Mouse (Mus musculus) frontal cortex, postnatal 14 days (tissue): Measurements from ENCODE around the gene Krtdap.
"Not testable (repeated sequence)": the region's sequence is repeated elsewhere in the genome, so short reads cannot be mapped to it uniquely, and the experiment has no call there.

Source experiments
- DNase-seq, 2 experiments: peaks; one replicate each; pipeline ENCODE4 v3.0.0; 2022; ENCODE audit warnings: low spot score in 2 of 2

The Krtdap gene

DNA sequence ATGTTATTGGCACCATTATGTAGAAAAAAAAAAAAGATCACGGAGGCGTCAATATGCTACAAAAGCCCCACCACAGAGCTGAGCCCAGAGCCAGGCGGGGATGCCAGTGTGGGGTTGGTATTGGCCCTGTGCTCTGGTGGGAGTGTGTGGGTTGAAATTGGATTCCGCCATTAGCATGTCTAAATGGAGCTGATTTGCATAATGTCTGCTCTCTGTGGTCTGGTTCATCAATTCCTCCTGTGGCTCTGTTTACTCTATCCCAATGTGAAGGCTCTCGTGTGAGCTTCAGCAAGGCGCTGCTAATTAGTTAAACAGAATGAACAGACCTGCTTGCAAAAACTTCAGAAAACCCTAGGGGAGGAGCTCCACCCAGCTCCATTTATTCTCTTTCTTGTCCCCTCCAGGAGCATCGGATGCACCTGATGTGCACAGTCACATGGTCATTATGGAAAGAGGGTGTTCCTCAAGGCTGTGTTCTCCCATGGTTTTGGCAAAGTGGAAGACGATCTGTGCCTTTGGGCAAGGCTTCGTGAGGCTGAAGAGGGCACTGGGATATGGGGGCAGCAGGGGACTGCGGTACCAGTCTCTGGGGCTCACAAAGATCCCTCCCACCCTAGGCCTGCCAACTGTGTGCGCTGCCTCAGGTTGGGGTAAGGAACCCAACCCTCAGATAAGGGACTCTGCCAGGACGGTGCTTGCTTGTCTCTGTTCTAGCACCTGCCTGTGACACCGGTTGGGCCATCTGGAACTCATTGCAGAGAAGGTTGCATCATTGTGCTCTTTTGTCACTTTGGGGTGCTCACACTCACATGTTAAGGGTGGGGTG, 1.8 kb upstream of the Krtdap start:
- DNase-seq, result peak in 1 of 2 experiments; percentile 18

DNA sequence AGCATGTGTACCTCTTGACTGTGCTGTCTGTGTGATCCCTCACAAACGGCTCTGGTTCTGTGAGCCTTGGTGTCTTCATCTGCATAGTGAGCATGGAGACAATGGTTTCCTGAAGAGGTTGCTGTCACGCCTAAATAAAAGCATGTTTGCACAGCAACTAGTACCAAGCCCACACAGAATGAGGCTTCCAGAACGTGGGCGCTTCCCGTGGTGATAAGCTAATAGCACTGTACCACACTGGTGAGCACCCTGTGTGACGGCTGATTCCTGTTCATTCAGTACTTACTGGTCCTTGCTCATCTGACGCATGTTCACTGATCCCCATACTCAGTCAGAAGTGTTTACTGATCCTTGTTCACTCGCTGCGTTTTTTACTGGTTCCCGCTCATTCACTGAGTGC, 2.4 kb downstream of the Krtdap start:
- DNase-seq, result no peak

DNA sequence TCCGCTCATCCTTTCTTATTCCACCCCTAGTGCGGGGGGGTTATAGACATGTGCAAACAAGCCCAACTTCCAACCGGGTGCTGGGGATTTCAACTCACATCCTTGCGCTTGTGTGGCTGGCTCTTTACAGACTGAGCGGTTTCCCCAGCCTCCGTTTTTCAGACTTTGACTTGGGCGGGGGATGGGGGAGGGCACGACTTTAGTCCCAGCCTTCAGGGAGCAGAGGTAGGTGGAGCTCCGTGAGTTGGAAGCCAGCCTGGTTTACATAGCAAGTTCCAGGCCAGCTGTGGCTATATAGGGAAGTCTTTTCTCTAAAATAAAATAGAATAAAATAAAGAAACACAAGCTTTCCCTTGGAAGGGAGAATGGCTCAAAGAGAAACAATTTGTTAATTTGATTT, 4.2 kb downstream of the Krtdap start:
- no peak for DNase-seq

DNA sequence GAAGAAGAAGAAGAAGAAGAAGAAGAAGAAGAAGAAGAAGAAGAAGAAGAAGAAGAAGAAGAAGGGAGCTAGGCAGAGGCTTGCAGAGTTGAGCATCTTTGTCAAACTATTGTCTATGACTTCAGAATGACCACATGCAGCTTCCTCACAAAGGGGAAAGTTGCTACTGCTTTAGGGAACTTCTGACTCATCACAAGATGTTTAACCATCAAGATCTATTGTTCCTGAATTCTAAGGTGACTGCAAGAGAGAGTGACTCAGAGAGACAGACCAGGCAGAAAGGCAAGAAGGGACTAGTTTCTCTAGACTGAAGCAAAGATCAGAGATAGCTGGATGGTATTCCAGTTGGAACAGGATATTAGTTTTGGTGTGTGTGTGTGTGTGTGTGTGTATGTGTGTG, 7.2 kb downstream of the Krtdap start:
- DNase-seq, result no peak

DNA sequence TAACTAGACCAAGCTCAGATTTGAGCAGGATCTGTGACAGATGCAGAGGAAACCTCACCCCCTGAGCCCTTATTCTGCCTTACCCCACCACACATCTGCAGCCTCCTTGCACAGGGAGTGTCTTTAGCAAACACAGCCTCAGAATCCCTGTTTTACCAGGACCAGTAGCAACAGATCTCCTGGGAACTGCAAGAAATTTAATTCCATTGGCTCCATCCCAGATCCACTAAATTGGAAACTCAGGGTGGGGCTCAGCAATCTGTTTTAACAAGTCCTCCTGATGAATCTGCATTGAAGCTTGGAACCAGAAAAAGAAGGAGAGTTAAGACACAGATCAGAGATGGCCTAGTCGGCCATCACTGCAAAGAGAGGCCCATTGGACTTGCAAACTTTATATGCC, 9.1 kb downstream of the Krtdap start:
- DNase-seq, result no peak

DNA sequence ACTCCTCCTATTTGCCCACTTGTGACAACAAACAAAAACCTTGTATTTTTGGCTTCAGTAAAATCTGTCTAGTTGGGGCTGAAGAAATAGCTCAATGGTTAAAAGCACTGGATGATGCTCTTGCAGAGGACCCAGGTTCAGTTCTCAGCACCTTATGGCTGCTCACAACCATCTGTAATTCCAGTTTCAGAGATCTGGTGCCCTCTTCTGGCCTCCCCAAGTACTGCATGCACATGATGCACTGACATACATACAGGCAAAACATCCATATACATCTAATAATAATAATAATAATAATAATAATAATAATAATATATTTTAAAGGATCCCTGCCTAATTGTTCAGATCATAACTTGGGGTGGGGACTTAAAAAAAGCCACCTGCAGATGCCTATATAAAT, 13.0 kb downstream of the Krtdap start:
- DNase-seq, result no peak

DNA sequence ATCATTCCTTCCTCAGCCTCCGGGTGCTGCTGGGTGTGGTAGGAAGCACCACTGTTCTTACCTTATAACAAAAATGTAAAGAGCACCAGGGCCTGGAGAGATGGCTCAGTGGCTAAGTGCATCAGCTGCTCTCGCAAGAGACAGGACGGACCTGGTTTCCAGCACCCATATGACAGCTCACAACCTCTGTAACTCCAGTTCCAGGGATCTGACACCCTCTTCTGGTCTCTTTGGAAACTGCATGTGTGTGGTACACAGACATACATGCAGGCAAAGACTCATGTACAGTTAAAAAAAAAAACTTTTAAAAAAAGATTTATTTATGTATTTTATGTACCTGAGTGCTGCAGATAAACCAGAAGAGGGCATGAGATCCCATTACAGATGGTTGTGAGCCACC, 15.6 kb downstream of the Krtdap start:
- DNase-seq, result no peak

DNA sequence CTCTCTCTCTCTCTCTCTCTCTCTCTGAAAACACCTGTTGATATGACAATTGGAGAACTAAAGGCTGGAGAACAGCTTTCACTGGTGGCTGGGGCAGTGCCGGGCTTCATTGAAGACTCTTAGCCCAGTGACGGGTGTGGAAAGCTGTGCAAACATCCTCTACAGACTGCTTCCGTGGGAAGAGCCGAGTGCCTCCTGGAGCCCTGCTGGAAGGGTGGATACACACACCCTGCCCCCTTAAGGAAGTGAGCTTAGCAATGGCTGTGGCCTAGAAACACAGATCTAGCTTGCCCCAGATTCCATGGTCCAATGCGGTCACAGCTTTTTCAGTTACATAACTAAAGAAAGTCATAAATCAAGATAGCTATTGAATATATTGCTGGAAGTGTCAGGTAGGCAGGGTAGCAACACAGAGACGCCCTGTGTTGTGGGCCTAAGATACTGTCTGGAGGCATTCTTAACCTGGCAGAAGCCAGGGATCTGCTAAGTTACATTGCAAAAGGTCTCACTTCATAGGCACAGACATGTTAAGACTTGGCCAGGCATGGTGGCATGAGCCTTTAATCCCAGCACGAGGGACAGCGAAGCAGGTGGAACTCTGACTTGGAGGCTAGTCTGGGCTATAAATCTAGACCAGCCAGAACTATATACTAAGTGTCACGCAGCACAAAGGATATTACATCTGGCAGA, 16.5 kb downstream of the Krtdap start:
- DNase-seq, result no peak

DNA sequence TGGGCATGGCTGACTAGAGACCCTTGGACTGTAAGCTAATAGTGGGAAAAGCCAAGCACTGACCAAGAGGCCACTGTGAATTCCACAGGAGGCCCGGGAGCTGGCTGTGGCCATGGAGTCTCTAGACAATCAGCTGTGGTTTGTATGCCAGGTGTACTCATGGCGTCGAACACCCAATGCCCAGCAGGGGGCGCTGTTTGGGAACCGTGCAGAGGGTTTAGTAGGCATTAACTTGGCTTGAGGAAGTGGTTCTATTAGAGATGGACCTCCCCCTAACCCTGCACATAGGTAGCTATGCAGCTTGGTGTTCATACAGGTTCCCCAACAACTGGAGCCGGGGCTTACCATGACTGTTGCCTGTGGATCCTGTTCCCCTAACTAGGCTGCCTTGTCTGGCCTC, 18.2 kb downstream of the Krtdap start:
- no peak for DNase-seq

DNA sequence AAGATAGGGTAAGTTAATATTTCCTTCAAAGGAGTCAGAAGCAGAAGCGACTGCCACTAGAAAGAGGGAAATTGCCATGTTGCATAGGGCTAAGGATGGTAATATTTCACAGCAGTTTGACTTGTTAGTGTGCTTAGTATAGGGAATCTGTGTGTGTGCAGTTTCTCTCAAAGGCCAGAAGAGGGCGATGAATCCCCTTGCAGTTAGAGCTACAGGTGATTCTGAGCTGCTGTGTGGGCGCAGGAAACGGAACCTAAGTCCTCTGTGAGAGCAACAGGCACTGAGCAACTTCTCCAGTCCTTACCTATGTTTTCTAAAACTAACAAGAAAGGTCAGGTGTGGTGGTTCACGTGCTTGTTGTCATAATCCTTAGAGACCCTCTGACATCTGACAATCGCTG, 22.6 kb downstream of the Krtdap start:
- DNase-seq, result no peak

DNA sequence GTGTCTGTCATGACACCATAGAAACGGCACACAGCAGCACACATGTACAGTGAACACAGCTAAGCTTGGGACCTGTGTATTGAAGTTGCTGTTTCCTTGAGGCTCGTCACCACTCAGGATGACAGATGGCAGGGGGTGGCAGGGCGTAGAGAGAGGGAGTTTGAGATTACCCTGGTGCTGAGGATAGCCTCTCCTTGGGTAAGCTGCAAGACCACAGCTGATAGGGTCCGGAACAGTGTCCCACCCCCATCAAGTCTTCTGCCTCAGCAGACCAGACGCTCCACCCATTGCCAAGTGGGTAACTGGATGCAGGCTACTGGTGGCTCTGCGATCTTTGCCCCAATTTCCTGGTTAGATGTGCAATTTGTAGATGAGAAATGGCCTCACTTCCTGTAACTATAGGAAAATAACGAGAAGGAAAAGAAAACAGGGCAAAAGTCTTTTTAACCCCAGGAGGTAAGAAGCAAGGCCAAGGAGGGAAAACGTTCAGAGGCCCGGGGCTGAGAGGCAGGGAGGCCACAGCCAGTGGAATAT, 24.1 kb downstream of the Krtdap start:
- no peak for DNase-seq

DNA sequence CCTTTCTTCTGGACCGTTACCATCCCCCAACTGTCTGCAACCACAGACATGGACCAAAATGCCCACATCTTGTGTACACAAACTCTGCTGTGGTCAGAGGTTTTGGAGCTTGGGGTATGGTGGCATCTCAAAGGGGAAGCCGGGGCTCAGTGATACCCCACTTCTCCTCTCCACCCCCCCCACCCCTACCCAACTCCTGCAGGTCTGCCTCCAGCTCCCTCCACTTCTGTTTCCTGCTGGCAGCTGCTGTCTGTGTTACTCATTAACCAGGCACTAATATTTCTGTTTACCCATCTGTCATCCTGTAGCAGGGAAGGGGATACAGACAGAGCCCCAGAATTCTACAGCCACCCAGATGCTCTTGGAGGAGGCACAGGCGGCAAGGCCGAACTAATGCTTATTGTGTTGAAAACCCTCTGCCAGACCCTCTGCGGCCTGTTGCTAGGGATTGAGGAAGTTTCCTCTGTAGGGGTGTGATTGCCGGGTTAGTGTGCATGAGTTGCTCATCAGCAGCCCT, 24.7 kb downstream of the Krtdap start:
- no peak for DNase-seq

DNA sequence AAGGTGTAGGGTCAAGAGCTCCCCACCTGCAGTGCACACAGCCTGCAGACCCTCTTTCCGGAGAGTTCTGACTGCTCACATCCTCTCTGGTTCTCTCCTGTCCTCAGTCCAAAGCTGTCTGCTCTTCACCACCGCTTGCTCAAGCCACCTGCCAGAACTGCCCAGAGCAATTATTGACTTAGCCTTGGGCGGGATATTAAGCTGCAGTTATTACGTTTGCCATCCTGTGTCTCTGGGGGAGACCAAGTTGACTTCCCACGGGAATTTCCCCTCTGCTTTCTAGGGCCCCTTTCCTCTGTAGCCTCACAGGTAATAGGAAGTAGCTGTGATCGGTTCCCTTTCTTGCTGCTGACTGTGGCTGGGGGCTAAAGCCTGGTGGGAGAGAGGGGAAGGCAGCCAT, 32.4 kb downstream of the Krtdap start:
- no peak for DNase-seq

DNA sequence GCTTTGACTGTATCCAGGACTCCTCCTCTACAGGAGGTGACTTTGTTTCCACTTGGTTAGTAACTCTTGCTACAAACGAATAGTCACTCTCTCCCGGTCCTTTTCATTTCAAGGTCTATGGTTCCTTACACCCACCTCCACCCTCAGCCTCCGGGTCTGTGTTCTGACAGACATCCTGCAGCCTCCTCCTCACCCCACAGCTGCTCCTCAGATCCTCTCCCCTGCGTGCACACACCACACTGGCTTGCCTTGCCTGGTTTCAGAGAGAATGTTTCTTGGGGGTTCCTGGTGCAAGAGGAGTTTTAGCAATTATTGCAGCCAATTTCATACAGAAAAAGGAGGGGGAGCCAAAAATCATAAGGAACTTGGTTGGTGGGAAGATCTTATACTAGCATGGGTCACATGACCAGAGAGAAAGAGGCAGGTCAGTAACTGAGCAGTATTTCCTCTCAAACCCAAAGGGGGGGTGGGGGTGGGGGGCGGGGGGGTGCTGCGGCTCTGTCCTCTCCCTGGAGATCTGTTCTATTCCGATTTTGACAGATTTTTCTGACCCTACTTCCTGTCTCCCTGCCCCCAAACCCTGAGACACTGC, 33.3 kb downstream of the Krtdap start:
- no peak for DNase-seq

DNA sequence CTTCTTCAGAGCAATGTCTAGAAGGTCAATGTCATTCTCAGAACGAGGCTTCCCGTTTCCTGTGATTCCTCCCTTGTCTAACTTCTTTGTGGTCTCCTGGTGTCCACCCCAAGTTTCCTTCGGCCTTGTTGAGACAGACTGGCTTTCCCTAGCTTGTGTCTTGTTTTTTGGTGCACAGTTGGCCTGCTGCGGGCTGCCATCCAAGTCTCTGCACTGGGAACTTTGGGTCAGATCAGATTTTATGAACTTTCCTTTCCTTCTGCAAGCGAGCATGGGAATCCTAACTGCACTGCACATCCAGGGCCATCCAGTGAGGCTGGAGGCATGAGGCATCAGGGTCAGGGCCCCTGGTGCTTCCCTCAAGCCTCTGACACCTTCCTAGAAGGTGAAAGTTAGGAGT, 33.8 kb downstream of the Krtdap start:
- DNase-seq, result no peak

DNA sequence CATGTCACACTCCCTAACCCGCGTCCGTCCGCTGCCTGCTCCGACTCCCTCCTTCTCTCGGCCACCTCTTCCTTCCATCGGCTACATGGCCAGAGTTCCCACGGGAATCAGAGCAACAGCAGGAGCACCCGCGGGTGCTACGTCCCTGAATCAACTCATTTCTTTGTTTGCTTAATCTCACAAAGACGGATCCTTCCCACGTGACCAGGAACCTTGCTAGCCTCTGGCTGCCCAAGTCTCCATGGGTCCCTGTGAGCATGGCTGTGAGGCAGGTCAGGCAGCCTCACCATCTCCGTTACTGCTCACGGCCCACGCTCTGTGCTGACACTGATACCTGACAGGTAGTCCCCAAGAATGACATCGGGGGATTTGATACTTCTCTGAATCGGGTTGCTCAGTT, 36.0 kb downstream of the Krtdap start, which contains the start of gene Ffar2:
Gene Ffar2, minus strand, starts transcription at position 101 of the 400 bp plus-strand sequence.
- DNase-seq, result no peak

DNA sequence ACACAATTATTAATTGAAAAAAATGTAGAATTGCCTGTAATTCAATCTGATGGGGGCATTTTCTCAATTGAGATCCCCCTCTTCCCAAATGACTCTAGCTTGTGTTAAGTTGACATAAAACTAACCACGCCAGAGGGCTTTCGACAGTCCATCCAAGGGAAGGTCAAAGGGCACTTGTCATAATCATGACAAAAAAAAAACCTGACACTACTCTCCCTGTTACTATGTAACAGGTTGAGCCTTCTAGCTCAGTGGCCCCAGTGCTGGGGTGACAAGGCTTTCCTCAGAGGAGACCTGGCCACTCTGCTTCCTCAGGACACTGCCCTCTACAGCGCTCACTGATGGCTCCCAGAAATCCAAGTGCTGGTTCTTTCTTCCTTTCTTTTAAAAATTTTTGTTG, 36.6 kb downstream of the Krtdap start:
- DNase-seq, result no peak

DNA sequence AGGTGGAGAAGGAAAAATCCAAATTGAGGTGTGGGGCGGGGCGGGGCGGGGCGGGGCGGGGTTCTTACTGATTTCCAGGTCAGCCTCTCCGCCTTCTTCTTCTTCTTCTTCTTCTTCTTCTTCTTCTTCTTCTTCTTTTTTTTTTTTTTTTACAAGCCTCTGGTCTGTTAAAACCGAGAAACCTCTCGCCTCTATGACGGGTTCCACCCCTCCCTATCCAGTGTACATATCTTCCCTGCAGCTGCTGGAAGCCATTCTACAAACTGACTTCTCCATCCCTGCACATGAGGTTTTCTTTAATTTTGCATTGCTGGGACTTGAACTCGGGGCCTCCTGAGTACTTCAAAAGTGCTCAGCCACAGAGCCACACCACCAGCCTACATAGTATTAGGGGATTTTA, 39.0 kb downstream of the Krtdap start:
- no peak for DNase-seq

DNA sequence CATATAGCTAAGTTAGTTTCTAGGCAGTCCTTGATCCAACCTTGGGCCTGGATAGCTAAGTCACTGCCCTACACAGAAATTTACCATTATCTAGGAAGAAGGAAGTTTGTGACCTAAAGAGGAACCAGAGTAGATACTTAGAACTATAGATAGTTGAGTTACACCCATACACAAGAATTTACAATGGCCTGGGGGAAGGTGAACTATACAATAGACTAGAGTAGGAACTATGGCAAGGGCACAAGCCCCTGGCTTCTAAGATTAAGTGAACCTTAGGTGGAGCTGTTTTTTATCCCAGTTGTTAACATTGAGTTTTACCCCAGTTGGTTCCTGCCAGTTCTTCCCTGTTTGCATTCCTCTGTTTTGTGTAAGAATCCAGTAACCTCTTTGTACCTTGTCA, 41.2 kb downstream of the Krtdap start:
- not testable (repeated sequence) for DNase-seq

DNA sequence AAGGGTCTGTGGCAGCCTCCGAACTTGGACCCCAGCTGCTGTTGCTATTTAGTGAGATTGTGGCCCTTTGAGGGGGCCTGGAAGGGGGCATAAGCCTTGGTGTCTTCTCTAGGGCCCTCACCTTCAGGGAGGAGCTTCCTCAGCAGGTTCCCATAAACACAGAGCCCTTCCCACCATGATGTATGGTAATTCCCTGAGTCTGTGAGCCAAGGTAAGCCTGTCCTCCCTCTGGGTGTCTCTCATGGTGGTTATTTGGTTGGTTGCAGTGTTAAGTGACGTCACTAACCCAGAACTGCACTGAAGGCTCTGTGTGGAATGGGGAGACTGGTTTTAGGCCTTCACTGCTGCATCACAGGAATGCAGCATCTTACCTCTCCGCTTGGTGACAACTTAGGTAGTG, 41.7 kb downstream of the Krtdap start:
- no peak for DNase-seq

DNA sequence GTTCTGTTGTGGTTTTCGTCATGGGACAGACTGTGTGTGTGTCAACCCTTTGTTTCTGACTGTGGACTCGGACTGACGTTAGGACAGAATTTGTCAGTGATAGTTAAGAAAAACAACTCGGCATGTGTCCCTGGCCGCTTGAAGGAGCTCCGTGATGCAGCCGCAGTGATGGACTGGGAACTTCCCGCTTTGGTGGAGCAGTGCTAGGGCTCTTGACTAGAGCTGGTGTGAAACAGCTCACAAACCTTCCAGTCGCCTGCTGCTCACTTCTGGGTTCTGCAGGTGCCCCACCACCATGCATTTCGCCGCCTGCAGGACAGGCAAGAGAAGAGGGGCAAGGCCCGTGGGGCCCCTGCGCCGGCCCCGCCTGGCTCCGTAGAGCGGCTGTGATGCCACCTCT, 44.6 kb downstream of the Krtdap start:
- DNase-seq, result no peak

DNA sequence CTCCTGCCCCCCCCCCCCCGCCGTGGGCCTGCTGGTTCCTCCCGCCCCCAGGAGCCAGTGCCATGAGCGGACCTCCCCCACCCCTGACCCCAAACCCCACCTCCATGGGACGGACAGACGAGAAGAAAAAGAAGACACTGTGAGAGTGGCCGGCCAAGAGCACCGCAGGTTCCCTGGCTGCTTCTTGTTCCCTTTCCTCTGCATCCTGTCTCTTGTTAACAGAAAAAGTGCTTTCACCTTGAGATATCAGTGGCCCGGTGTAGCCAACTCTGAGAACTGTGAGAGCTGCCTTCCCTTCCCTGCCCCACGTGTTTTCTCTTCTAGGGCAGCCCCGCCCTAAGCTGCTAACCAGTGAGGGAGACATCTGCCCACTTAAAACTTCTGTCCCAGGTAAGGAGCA, 45.0 kb downstream of the Krtdap start:
- not testable (repeated sequence) for DNase-seq

DNA sequence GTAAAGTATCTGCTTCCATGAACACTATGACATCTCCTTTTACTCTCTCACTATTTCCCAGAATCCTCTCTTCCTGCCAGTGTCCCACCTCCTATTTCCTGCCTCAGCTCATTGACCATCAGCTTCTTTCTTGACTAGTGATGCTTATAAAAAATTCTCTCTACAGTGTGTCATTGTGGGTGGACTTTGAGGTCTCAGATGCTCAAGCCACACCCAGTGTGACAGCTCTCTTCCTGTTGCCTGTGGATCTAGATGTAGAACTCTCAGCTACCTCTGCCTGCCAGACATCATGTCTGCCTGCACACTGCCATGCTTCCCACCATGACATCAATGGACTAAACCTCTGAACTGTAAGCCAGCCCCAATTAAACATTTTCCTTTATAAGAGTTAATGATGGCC, 49.6 kb downstream of the Krtdap start:
- no peak for DNase-seq
